Mouse (Mus musculus): ENCODE measurements around the gene Fggy. TPM values are rescaled to one million over a fixed set of nuclear protein-coding genes. Genes with fewer than 3 reads are reported as not detected.

Gene Fggy
- polyA plus RNA-seq, 1 experiment: 22.2 TPM

- Histone ChIP-seq H3K9ac (ENCODE audit: low read depth, poor library complexity, severe bottlenecking) (no peak overlapping the region), H3K27me3 (ENCODE audit: control insufficient read depth, insufficient read depth, low read length, poor library complexity, severe bottlenecking) (no peaks in the 10 kb centered on the region), H3K36me3 (ENCODE audit: control insufficient read depth, insufficient read depth, low read length, poor library complexity, severe bottlenecking) (no peaks in the 10 kb centered on the region), H3K4me3 (ENCODE audit: low read depth, low read length) (no peak overlapping the region), H3K9me3 (replicated peaks; ENCODE audit: control insufficient read depth, insufficient read depth, low read length, poor library complexity, severe bottlenecking) (no peaks in the 10 kb centered on the region), H3K27ac (ENCODE audit: insufficient read depth, low read length) (no peak overlapping the region), H3K4me1 (ENCODE audit: control insufficient read depth, insufficient read depth, low read length) (no peaks in the 10 kb centered on the region)
- TF ChIP-seq CTCF (IDR thresholded peaks at IDR 0.05; ENCODE audit: low read depth, low read length) (no peak), POLR2A (IDR thresholded peaks at IDR 0.05; ENCODE audit: insufficient read depth, low read length) (no peak), EP300 (IDR thresholded peaks at IDR 0.05; ENCODE audit: insufficient read depth, low read depth, low read length) (no peak)
Measured at GRCm38 (mm10) chr4:95772663-95773062, 215.4 kb downstream of the Fggy start.

- Histone ChIP-seq H3K27ac (ENCODE audit: insufficient read depth, low read length) (no peak overlapping the region), H3K4me1 (ENCODE audit: control insufficient read depth, insufficient read depth, low read length) (no peaks in the 10 kb centered on the region), H3K4me3 (ENCODE audit: low read depth, low read length) (no peak overlapping the region), H3K36me3 (ENCODE audit: control insufficient read depth, insufficient read depth, low read length, poor library complexity, severe bottlenecking) (no peaks in the 10 kb centered on the region), H3K9ac (ENCODE audit: low read depth, poor library complexity, severe bottlenecking) (no peak overlapping the region), H3K27me3 (ENCODE audit: control insufficient read depth, insufficient read depth, low read length, poor library complexity, severe bottlenecking) (no peaks in the 10 kb centered on the region), H3K9me3 (replicated peaks; ENCODE audit: control insufficient read depth, insufficient read depth, low read length, poor library complexity, severe bottlenecking) (no peaks in the 10 kb centered on the region)
- TF ChIP-seq POLR2A (IDR thresholded peaks at IDR 0.05; ENCODE audit: insufficient read depth, low read length) (no peak), CTCF (IDR thresholded peaks at IDR 0.05; ENCODE audit: low read depth, low read length) (no peak), EP300 (IDR thresholded peaks at IDR 0.05; ENCODE audit: insufficient read depth, low read depth, low read length) (no peak)
Measured at GRCm38 (mm10) chr4:95775574-95775973, 218.3 kb downstream of the Fggy start.

- Histone ChIP-seq H3K4me3 (ENCODE audit: low read depth, low read length) (no peak overlapping the region), H3K4me1 (ENCODE audit: control insufficient read depth, insufficient read depth, low read length) (no peaks in the 10 kb centered on the region), H3K27ac (ENCODE audit: insufficient read depth, low read length) (no peak overlapping the region), H3K36me3 (ENCODE audit: control insufficient read depth, insufficient read depth, low read length, poor library complexity, severe bottlenecking) (no peaks in the 10 kb centered on the region), H3K9ac (ENCODE audit: low read depth, poor library complexity, severe bottlenecking) (no peak overlapping the region), H3K9me3 (replicated peaks; ENCODE audit: control insufficient read depth, insufficient read depth, low read length, poor library complexity, severe bottlenecking) (no peaks in the 10 kb centered on the region), H3K27me3 (ENCODE audit: control insufficient read depth, insufficient read depth, low read length, poor library complexity, severe bottlenecking) (no peaks in the 10 kb centered on the region)
- TF ChIP-seq POLR2A (IDR thresholded peaks at IDR 0.05; ENCODE audit: insufficient read depth, low read length) (no peak), EP300 (IDR thresholded peaks at IDR 0.05; ENCODE audit: insufficient read depth, low read depth, low read length) (no peak), CTCF (IDR thresholded peaks at IDR 0.05; ENCODE audit: low read depth, low read length) (no peak)
Measured at GRCm38 (mm10) chr4:95777839-95778238, 220.5 kb downstream of the Fggy start.

GRCm38 (mm10) chr4:95778528-95778927, 221.2 kb downstream of the Fggy start:
- H3K4me1 ChIP-seq (ENCODE audit: control insufficient read depth, insufficient read depth, low read length): no peaks in the 10 kb centered on the region
- H3K27me3 ChIP-seq (ENCODE audit: control insufficient read depth, insufficient read depth, low read length, poor library complexity, severe bottlenecking): no peaks in the 10 kb centered on the region
- no peak overlapping the region for H3K9ac ChIP-seq (ENCODE audit: low read depth, poor library complexity, severe bottlenecking)
- no peaks in the 10 kb centered on the region for H3K9me3 ChIP-seq (replicated peaks; ENCODE audit: control insufficient read depth, insufficient read depth, low read length, poor library complexity, severe bottlenecking)
- H3K36me3 ChIP-seq (ENCODE audit: control insufficient read depth, insufficient read depth, low read length, poor library complexity, severe bottlenecking): no peaks in the 10 kb centered on the region
- no peak for TF ChIP-seq EP300 (IDR thresholded peaks at IDR 0.05; ENCODE audit: insufficient read depth, low read depth, low read length)
- no peak for TF ChIP-seq POLR2A (IDR thresholded peaks at IDR 0.05; ENCODE audit: insufficient read depth, low read length)
- TF ChIP-seq CTCF (IDR thresholded peaks at IDR 0.05; ENCODE audit: low read depth, low read length): no peak
- H3K4me3 ChIP-seq (ENCODE audit: low read depth, low read length): no peak overlapping the region
- H3K27ac ChIP-seq (ENCODE audit: insufficient read depth, low read length): no peak overlapping the region

GRCm38 (mm10) chr4:95784146-95784895, 227.0 kb downstream of the Fggy start:
- no peaks in the 10 kb centered on the region for H3K9me3 ChIP-seq (replicated peaks; ENCODE audit: control insufficient read depth, insufficient read depth, low read length, poor library complexity, severe bottlenecking)
- no peak overlapping the region for H3K9ac ChIP-seq (ENCODE audit: low read depth, poor library complexity, severe bottlenecking)
- no peaks in the 10 kb centered on the region for H3K27me3 ChIP-seq (ENCODE audit: control insufficient read depth, insufficient read depth, low read length, poor library complexity, severe bottlenecking)
- no peak overlapping the region for H3K27ac ChIP-seq (ENCODE audit: insufficient read depth, low read length)
- no peaks in the 10 kb centered on the region for H3K4me1 ChIP-seq (ENCODE audit: control insufficient read depth, insufficient read depth, low read length)
- no peaks in the 10 kb centered on the region for H3K36me3 ChIP-seq (ENCODE audit: control insufficient read depth, insufficient read depth, low read length, poor library complexity, severe bottlenecking)
- TF ChIP-seq CTCF (IDR thresholded peaks at IDR 0.05; ENCODE audit: low read depth, low read length) (no peak), EP300 (IDR thresholded peaks at IDR 0.05; ENCODE audit: insufficient read depth, low read depth, low read length) (no peak)
- H3K4me3 ChIP-seq (ENCODE audit: low read depth, low read length): no peak overlapping the region

GRCm38 (mm10) chr4:95787609-95788008, 230.3 kb downstream of the Fggy start:
- H3K9ac ChIP-seq (ENCODE audit: low read depth, poor library complexity, severe bottlenecking): no peak overlapping the region
- H3K36me3 ChIP-seq (ENCODE audit: control insufficient read depth, insufficient read depth, low read length, poor library complexity, severe bottlenecking): no peaks in the 10 kb centered on the region
- no peak overlapping the region for H3K4me3 ChIP-seq (ENCODE audit: low read depth, low read length)
- H3K9me3 ChIP-seq (replicated peaks; ENCODE audit: control insufficient read depth, insufficient read depth, low read length, poor library complexity, severe bottlenecking): no peaks in the 10 kb centered on the region
- TF ChIP-seq POLR2A (IDR thresholded peaks at IDR 0.05; ENCODE audit: insufficient read depth, low read length) (no peak), EP300 (IDR thresholded peaks at IDR 0.05; ENCODE audit: insufficient read depth, low read depth, low read length) (no peak), CTCF (IDR thresholded peaks at IDR 0.05; ENCODE audit: low read depth, low read length) (no peak)
- no peaks in the 10 kb centered on the region for H3K27me3 ChIP-seq (ENCODE audit: control insufficient read depth, insufficient read depth, low read length, poor library complexity, severe bottlenecking)
- no peak overlapping the region for H3K27ac ChIP-seq (ENCODE audit: insufficient read depth, low read length)
- H3K4me1 ChIP-seq (ENCODE audit: control insufficient read depth, insufficient read depth, low read length): no peaks in the 10 kb centered on the region

Measured in ES-Bruce4 (cell line).